Mouse (Mus musculus) kidney, postnatal 4 days (tissue): ENCODE measurements at regions not wholly inside any gene's neighbourhood (a gene's known extent, or its start where the extent isn't known, plus 50 kb on each side); places are given as distances from the start of the nearest gene placed in this dataset.

Source experiments
- DNase-seq, 2 experiments: peaks; one replicate each; pipeline ENCODE4 v3.0.0; 2021; ENCODE audit warnings: mixed read lengths in 2 of 2

- DNase-seq, result peak; percentile 78 to 86
These were observed 51.8 kb upstream of the Ttc34 start for GRCm38 (mm10) chr4:154785282-154785987.

- DNase-seq, result peak; percentile 57 to 71
These were observed 50.1 kb upstream of the Ttc34 start for GRCm38 (mm10) chr4:154787190-154787589.
